Mouse (Mus musculus): ENCODE data around the gene Mfn2. TPM values are rescaled to one million over a fixed set of nuclear protein-coding genes. Genes with fewer than 3 reads are reported as not detected.
A peak's percentile ranks its signal among the peaks of the same experiment; 100 is the strongest.

The Mfn2 gene
- polyA plus RNA-seq, 1 experiment from 2014 or later, result 42.4 TPM

DNA sequence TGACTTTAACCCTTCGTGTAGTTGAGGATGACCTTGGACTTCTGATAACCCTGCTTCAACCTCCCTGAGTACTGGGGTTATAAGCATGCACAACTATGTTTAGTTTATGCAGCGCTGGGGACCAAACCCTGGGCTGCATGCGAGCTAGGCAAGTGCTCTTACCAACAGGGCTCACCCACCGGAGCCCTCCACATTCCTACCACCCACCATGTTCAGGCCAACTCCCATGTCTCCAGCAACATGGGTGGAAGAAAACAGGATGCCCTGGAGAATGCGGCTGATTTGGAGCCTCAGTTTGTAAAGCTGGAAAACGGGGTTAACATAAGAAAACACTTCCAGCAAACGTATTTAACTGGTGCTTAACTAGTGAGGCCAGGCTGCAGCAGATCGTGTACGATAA lies 31.4 kb upstream of the Mfn2 start:
- no peaks in the 10 kb centered on the region for H3K9me3 ChIP-seq
- H3K27me3 ChIP-seq (replicated peaks), result no peaks in the 10 kb centered on the region
- H3K4me3 ChIP-seq (replicated peaks), result peak overlapping the region; percentile 66
- H3K4me2 ChIP-seq (replicated peaks), result peak overlapping the region; percentile 87
- peaks cover 15% of the 10 kb centered on the region for H3K4me1 ChIP-seq (replicated peaks)
- no peak for ATAC-seq
- no peak overlapping the region for H3K27ac ChIP-seq
- peak overlapping the region; percentile 75 for H3K9ac ChIP-seq
- 21% methylated on average over 9 of the region's 9 CpGs for WGBS
- H3K36me3 ChIP-seq, result no peaks in the 10 kb centered on the region

DNA sequence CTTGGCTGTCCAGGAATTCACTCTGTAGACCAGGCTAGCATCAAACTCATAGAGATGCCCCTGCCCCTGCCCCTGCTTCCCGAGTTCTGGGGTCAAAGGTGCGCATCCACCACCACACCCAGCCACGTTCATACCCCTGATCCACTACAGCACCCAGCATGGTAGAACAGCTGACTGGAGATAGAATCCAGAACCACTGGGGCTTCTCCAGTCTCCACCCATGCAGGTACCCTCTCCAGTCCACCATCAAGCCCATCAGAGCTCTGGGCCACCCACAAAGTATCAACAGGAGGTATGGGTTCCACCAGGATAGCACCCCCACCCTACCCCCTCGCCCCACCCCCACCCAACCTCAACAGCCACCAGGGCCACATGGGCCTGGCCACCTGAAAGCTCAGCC lies 30.1 kb upstream of the Mfn2 start:
- H3K36me3 ChIP-seq, result no peaks in the 10 kb centered on the region
- H3K9ac ChIP-seq, result no peak overlapping the region
- no peak for ATAC-seq
- no peaks in the 10 kb centered on the region for H3K27me3 ChIP-seq (replicated peaks)
- WGBS, result 79% methylated on average over 4 of the region's 4 CpGs
- H3K4me1 ChIP-seq (replicated peaks), result peaks cover 11% of the 10 kb centered on the region; the same call in 1 of the 2 replicates
- H3K9me3 ChIP-seq, result no peaks in the 10 kb centered on the region
- H3K4me3 ChIP-seq (replicated peaks), result no peak overlapping the region
- H3K27ac ChIP-seq, result no peak overlapping the region
- no peak overlapping the region for H3K4me2 ChIP-seq (replicated peaks)

DNA sequence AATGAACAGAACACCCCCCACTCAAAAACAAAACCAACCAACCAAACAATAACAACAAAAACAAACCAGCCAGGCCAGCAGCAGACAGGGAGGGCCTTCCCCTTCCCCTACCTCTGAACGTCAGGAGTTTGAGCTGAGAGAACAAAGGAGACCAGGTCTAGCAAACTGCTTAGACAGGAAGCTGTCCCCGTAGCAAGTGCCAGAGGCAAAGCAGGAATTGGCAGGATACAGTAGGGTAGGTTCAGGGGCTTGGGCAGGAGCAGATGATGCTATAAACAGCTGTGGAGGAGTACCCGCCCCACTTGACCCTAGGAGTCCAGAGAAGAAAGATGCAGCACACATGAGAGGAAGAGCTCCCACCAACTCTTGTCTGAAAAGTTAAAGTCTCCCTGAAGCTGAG lies 29.6 kb upstream of the Mfn2 start:
- Histone ChIP-seq H3K27me3 (replicated peaks) (no peaks in the 10 kb centered on the region), H3K4me3 (replicated peaks) (no peak overlapping the region), H3K9me3 (no peaks in the 10 kb centered on the region), H3K27ac (no peak overlapping the region), H3K36me3 (no peaks in the 10 kb centered on the region), H3K9ac (no peak overlapping the region), H3K4me2 (replicated peaks) (no peak overlapping the region), H3K4me1 (replicated peaks) (peaks cover 11% of the 10 kb centered on the region; the same call in 1 of the 2 replicates)
- no peak for ATAC-seq
- WGBS, result 52% methylated on average over 3 of the region's 3 CpGs

DNA sequence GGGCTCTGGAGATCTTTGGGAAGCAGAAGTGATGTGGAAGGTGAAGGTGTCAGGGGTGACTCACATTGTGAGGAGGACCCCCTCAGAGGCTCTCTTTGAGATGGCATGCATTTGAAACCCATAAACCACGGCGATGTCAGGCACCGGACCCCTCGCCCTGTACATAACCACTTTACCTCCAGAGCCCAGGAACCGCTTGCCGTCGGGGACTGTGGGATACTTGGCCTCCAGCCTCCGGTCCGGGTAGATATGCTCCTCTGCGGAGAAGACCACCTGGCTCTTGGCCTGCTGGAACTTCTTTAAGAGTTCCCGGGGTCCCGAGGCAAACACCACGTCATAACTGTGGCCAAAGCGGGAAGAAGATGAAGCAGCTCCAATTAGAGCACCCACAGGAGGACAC lies 26.4 kb upstream of the Mfn2 start:
- no peaks in the 10 kb centered on the region for H3K27me3 ChIP-seq (replicated peaks)
- H3K4me2 ChIP-seq (replicated peaks), result no peak overlapping the region
- H3K9ac ChIP-seq, result no peak overlapping the region
- no peak for ATAC-seq
- peaks cover 13% of the 10 kb centered on the region; the same call in 1 of the 2 replicates for H3K4me1 ChIP-seq (replicated peaks)
- no peaks in the 10 kb centered on the region for H3K36me3 ChIP-seq
- H3K27ac ChIP-seq, result no peak overlapping the region
- WGBS, result 93% methylated on average over 14 of the region's 14 CpGs
- H3K9me3 ChIP-seq, result no peaks in the 10 kb centered on the region
- H3K4me3 ChIP-seq (replicated peaks), result no peak overlapping the region

DNA sequence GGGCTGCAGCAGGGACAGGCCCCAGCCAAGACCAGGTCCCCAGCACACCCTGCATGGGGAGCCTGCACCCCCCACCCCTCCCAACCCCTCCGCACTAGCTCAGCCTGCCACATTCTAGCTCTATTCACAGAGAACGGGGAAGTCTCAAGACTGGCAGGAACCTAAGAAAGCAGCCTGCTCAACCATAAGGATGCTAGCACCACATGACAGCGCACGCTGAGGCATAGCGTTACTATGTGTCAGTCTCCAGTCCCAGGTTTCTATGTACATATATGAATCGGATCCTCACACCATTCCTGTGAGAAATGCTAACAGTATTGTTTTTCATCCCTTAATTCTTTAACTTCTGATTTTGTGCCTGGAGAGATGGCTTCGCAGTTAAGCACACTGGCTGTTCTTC lies 24.0 kb upstream of the Mfn2 start:
- no peak for ATAC-seq
- 83% methylated on average over 7 of the region's 7 CpGs for WGBS
- no peak overlapping the region for H3K4me2 ChIP-seq (replicated peaks)

DNA sequence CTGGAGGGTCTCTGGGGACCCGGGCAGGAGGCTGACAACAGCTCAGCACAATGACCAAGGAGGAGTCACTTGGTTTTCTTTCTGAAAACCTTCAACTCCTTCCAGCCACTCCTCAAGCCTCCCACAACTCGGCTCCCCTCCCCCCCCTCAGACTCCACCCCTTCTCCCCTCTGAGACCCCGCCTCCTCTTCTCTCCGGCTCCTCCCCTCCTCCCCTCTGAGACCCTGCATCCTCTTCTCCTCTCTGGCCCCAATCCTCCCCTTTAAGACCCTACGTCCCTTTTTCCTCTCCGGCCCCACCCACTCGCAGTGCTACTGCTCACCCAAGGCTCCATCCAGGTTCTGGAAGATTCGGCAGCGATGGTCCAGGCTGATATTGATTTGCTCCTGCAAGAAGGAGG lies 23.6 kb upstream of the Mfn2 start:
- ATAC-seq, result no peak
- Histone ChIP-seq H3K36me3 (no peaks in the 10 kb centered on the region), H3K9me3 (no peaks in the 10 kb centered on the region), H3K9ac (no peak overlapping the region), H3K27ac (no peak overlapping the region), H3K27me3 (replicated peaks) (no peaks in the 10 kb centered on the region), H3K4me1 (replicated peaks) (peaks cover 8% of the 10 kb centered on the region; the same call in 1 of the 2 replicates), H3K4me3 (replicated peaks) (no peak overlapping the region), H3K4me2 (replicated peaks) (no peak overlapping the region)
- WGBS, result 29% methylated on average over 9 of the region's 9 CpGs

More for the DNA sequence above, 24.0 kb upstream of the Mfn2 start:
- Histone ChIP-seq H3K4me3 (replicated peaks) (no peak overlapping the region), H3K27me3 (replicated peaks) (no peaks in the 10 kb centered on the region), H3K27ac (no peak overlapping the region), H3K9ac (no peak overlapping the region), H3K36me3 (no peaks in the 10 kb centered on the region), H3K9me3 (no peaks in the 10 kb centered on the region), H3K4me1 (replicated peaks) (peaks cover 8% of the 10 kb centered on the region; the same call in 1 of the 2 replicates)

DNA sequence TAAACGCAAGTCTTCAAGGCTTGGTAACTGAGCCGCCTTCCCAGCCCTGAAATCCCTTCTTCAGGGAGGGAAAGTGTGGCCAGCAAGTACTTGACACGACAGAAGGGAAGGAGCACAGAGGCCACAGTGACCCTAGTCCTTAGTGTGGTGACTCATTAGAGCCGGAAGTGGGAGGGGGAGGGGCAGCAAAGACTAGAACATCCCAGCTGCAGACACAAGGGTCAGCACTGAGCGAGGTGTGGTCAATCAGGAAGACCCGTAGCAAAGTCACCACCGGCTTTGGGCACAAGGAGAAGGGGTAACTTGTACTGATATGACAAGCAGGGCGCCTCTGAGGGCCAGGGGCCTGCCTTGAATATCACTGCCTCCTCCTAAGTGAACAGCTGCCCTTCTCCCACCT lies 23.2 kb upstream of the Mfn2 start:
- Histone ChIP-seq H3K27me3 (replicated peaks) (no peaks in the 10 kb centered on the region), H3K4me3 (replicated peaks) (no peak overlapping the region), H3K4me2 (replicated peaks) (no peak overlapping the region), H3K9ac (no peak overlapping the region), H3K36me3 (no peaks in the 10 kb centered on the region), H3K9me3 (no peaks in the 10 kb centered on the region), H3K4me1 (replicated peaks) (peaks cover 8% of the 10 kb centered on the region; the same call in 1 of the 2 replicates), H3K27ac (0 out of 2 replicates have a peak overlapping the region, but pooled peaks have one; percentile 32)
- WGBS, result 51% methylated on average over 8 of the region's 8 CpGs
- peak; percentile 57 for ATAC-seq

DNA sequence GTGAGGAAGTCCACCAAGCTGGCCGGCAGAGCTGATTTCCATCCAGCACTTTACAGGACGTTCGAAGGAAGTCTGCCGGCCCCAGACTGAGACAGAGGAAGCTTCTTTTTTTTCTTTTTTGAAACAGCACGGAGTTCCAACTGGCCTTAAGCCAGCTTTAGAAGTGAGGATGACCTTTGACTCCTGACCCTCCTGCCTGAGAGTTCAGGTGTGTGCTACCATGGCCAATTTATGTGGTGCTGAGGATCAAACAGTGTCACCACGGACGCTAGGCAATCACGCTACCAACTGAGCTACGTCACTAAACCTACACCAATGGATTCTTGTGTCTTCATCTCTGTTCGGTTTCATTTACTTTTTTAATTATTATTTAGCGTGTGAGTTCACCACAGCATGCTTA lies 17.8 kb upstream of the Mfn2 start:
- Histone ChIP-seq H3K9ac (no peak overlapping the region), H3K36me3 (no peaks in the 10 kb centered on the region), H3K27me3 (replicated peaks) (no peaks in the 10 kb centered on the region), H3K4me2 (replicated peaks) (no peak overlapping the region), H3K4me3 (replicated peaks) (no peak overlapping the region), H3K27ac (no peak overlapping the region), H3K4me1 (replicated peaks) (no peaks in the 10 kb centered on the region), H3K9me3 (no peaks in the 10 kb centered on the region)
- 75% methylated on average over 11 of the region's 11 CpGs for WGBS
- no peak for ATAC-seq

DNA sequence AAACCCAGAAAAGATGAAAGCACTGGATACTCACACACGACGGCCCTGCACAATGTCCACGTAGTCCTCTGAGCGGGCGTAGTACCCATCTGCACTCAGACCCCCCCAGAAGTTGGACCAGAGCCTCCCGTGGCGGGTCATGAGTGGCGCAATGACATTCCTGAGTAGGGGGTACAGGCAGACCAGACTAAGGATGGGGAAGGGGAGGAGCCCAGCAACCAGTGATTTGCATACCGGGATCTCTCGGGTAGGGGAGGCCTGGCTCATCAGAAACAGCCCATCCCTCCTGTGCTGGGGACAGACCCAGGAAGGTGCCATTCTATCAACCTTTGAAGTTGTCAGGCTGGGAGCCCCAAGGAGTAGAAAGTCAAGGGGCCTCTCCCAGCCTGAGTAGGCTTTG lies 16.5 kb upstream of the Mfn2 start:
- Histone ChIP-seq H3K4me1 (replicated peaks) (no peaks in the 10 kb centered on the region), H3K4me2 (replicated peaks) (no peak overlapping the region), H3K36me3 (no peaks in the 10 kb centered on the region), H3K9me3 (no peaks in the 10 kb centered on the region), H3K9ac (no peak overlapping the region), H3K27me3 (replicated peaks) (no peaks in the 10 kb centered on the region), H3K27ac (no peak overlapping the region), H3K4me3 (replicated peaks) (no peak overlapping the region)
- WGBS, result 41% methylated on average over 10 of the region's 10 CpGs
- no peak for ATAC-seq

DNA sequence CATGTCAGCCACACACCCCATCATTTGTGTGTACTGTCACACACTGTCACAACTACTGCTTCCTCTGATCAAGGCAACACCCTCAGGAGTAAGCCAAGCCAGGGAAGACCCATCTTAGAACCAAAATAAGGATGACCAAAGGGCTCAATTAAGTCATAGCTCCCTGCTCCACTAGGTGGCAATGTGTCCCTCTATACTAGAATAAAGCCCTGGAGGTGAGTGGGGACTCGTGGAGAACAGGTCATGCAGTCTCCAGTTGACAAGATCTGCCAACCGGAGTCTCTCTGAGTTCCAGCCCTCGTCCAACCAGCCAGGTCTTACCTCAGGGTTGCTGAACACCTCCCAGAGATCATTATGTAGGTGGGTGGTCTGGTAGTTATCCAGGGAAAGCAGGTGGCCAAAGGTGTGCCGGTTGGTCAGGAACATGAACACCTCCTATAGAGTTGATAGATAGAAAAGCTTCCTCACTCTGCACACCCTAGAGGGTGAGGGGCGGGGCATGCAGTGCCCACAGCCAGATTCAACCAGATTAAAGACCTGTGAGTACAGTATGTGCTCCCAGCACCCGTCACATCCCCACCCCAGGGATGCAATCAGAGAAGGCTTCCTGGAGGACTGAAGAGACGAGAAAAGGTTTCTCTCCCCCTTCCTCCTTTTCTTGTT lies 14.1 kb upstream of the Mfn2 start:
- 52% methylated on average over 7 of the region's 7 CpGs for WGBS
- peak; percentile 59 for ATAC-seq
- 0 out of 2 replicates have a peak, but pooled peaks cover 3% of the 10 kb centered on the region for H3K36me3 ChIP-seq
- no peaks in the 10 kb centered on the region for H3K27me3 ChIP-seq (replicated peaks)
- H3K4me3 ChIP-seq (replicated peaks), result no peak overlapping the region
- H3K4me1 ChIP-seq (replicated peaks), result no peaks in the 10 kb centered on the region
- no peak overlapping the region for H3K9ac ChIP-seq
- no peak overlapping the region for H3K4me2 ChIP-seq (replicated peaks)
- no peaks in the 10 kb centered on the region for H3K9me3 ChIP-seq
- H3K27ac ChIP-seq, result no peak overlapping the region

DNA sequence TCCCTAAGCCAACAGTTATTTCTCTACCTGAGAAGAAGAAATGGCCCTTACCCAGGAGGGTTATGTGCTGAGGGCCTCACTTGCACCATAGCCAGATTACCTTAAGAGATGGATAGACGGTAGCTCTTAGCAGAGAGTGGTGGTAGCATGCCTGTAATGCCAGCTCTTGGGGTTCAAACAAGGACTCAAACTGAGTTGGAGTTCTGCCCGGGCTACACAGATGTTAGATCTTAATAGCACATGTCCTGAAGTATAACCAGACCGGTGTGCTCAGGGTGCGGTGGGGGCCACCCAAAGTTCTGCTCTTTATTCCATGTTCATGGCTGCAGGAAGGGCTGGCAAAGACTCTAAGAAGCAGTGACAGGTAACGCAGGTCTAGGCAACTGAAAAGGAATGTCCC lies 5.0 kb upstream of the Mfn2 start:
- peaks cover 5% of the 10 kb centered on the region; the same call in 1 of the 2 replicates for H3K4me1 ChIP-seq (replicated peaks)
- no peaks in the 10 kb centered on the region for H3K27me3 ChIP-seq (replicated peaks)
- H3K9ac ChIP-seq, result no peak overlapping the region
- H3K27ac ChIP-seq, result no peak overlapping the region
- ATAC-seq, result no peak
- WGBS, result 88% methylated on average over 5 of the region's 5 CpGs
- H3K36me3 ChIP-seq, result 0 out of 2 replicates have a peak, but pooled peaks cover 3% of the 10 kb centered on the region
- H3K4me3 ChIP-seq (replicated peaks), result no peak overlapping the region
- H3K9me3 ChIP-seq, result no peaks in the 10 kb centered on the region
- no peak overlapping the region for H3K4me2 ChIP-seq (replicated peaks)

DNA sequence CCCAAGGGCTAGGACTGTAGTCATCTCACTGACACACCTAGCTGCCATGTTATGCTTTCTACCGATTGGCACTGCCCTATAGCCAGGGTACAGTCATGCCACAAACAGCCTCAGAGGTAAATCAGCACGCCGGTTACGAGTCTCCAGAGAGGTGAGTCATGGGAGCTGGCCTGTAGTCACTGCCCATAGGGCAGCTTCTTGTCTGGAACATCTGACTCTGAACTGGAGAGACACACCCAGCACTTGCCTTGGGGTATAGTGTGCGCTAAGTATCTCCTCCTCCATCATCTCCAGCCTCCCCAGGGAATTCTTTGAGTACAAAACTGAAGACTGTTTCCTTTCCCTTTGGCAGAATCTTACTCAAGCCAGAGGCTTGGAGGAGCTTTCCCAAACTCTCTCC lies 1.7 kb upstream of the Mfn2 start:
- Histone ChIP-seq H3K4me2 (replicated peaks) (no peak overlapping the region), H3K4me3 (replicated peaks) (no peak overlapping the region), H3K27me3 (replicated peaks) (no peaks in the 10 kb centered on the region), H3K36me3 (no peaks in the 10 kb centered on the region; the same call in 1 of the 2 replicates), H3K4me1 (replicated peaks) (peaks cover 11% of the 10 kb centered on the region), H3K27ac (no peak overlapping the region), H3K9ac (no peak overlapping the region), H3K9me3 (no peaks in the 10 kb centered on the region)
- WGBS, result 71% methylated on average over 5 of the region's 5 CpGs
- ATAC-seq, result no peak

DNA sequence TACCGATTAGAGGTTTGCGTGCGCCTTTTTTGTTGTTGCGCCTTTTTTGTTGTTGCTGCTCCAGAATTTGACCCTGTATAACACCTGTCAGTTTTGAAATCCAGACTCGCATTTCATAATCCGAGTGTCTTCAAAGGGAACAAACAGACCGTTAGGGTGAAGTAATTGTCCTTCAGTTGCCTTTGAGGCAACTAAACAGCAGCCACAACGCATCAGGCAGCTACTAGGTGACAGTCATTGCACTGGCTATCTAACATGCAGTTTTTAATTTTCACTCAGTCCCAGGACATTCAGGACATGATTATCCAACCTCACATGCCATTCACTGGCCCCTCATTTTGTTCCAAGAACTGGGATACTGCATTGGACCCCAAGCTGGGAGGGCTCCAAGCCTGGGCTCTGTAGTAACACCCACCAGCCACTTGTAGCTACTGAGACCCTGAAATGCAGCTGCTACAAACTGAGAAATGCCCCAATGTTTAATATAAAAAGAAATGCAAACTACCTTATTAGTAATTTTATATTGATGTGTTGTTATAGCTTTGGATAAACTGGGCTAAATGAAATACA lies 671 bp upstream of the Mfn2 start:
- Histone ChIP-seq H3K36me3 (no peaks in the 10 kb centered on the region; the same call in 1 of the 2 replicates), H3K9me3 (no peaks in the 10 kb centered on the region), H3K27me3 (replicated peaks) (no peaks in the 10 kb centered on the region), H3K4me1 (replicated peaks) (peaks cover 15% of the 10 kb centered on the region), H3K9ac (no peak overlapping the region), H3K4me2 (replicated peaks) (peak overlapping the region; percentile 72), H3K4me3 (replicated peaks) (peak overlapping the region; percentile 81), H3K27ac (no peak overlapping the region)
- 2% methylated on average over 8 of the region's 8 CpGs for WGBS
- ATAC-seq, result peak; percentile 21; the same call in 1 of the 2 replicates

Measured in intestine, embryonic 15.5 days (tissue).